Mouse (Mus musculus) E14TG2a.4 (cell line): Measurements from ENCODE around the gene Magi2.

Experiments used
- H3K27me3 ChIP-seq: 2 replicates; pipeline ENCODE4 v1.6.1; 2014; ENCODE audit warnings: low read length, control low read depth; ENCODE audit not compliant: insufficient read depth
- H3K36me3 ChIP-seq: 2 replicates; pipeline ENCODE4 v1.6.1; 2014; ENCODE audit warnings: low read length, control low read depth; ENCODE audit not compliant: insufficient read depth
- H3K4me1 ChIP-seq: replicated peaks from 2 replicates; pipeline ENCODE4 v1.6.1; 2014; ENCODE audit warnings: low read depth, low read length, control low read depth
- H3K4me3 ChIP-seq: replicated peaks from 2 replicates; pipeline ENCODE4 v1.5.1; 2014; ENCODE audit warnings: mild to moderate bottlenecking, low read length
- H3K9me3 ChIP-seq: 2 replicates; pipeline ENCODE4 v1.6.1; 2014; ENCODE audit warnings: low read length, control low read depth
- CTCF ChIP-seq: conservative IDR thresholded peaks from 2 replicates; pipeline ENCODE4 v1.5.1; 2014; ENCODE audit warnings: low read length
- NANOG ChIP-seq: IDR thresholded peaks from 2 replicates; pipeline ENCODE4 v1.6.1; 2014; ENCODE audit warnings: borderline replicate concordance, low read length, mixed read lengths
- POU5F1 ChIP-seq: IDR thresholded peaks from 2 replicates; pipeline ENCODE4 v1.6.1; 2014; ENCODE audit warnings: low read length, borderline replicate concordance

The Magi2 gene

DNA sequence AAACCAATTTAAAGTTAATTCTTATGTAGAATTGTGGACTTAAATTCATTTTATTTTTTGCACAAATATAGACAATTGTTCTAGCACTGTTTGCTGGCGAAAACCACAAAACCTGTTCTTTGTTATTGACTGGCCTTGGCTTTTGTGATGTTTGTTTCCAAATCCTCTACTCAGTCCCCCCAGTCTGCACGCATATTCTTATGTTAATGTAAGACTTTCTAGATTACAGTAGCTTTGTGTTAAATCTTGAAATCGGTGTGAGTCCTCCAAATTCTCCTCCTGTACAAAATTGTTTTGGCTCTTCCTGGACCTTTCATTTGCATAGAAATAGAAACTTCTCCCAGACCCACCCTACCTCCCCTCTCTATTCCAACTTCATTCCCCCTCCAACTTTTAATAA lies 1242.9 kb downstream of the Magi2 start:
- Histone ChIP-seq H3K4me3 (no peak overlapping the region), H3K4me1 (peaks cover 31% of the 10 kb centered on the region), H3K9me3 (peaks cover 37% of the 10 kb centered on the region), H3K27me3 (no peaks in the 10 kb centered on the region), H3K36me3 (no peaks in the 10 kb centered on the region; the same call in 1 of the 2 replicates)
- TF ChIP-seq POU5F1 (no peak), CTCF (no peak), NANOG (peak; percentile 41; the same call in 1 of the 2 replicates)

DNA sequence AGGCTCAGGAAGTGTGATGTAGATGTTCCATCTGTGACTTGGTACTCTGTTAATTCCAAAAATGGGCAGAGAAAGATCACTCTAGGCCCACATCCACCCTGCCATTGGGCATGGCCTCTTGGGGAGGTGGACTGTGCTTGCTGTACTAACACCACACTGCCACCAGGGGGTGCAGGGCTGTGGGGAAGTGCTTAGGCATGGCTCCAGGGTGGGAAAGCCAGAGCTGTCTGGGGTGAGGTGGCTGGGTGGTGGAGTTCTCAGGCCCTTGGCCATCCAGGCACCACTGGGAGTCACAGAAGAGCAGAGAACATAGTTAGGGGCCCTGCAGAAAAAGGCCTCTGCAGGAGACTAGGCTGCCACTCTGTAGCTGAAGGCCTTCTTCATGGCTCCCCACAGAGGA lies 1243.6 kb downstream of the Magi2 start:
- Histone ChIP-seq H3K4me1 (peaks cover 31% of the 10 kb centered on the region), H3K27me3 (no peaks in the 10 kb centered on the region), H3K9me3 (peaks cover 39% of the 10 kb centered on the region), H3K36me3 (no peaks in the 10 kb centered on the region; the same call in 1 of the 2 replicates), H3K4me3 (no peak overlapping the region)
- no peak for TF ChIP-seq NANOG
- peak; percentile 18 for TF ChIP-seq CTCF
- TF ChIP-seq POU5F1 = no peak

DNA sequence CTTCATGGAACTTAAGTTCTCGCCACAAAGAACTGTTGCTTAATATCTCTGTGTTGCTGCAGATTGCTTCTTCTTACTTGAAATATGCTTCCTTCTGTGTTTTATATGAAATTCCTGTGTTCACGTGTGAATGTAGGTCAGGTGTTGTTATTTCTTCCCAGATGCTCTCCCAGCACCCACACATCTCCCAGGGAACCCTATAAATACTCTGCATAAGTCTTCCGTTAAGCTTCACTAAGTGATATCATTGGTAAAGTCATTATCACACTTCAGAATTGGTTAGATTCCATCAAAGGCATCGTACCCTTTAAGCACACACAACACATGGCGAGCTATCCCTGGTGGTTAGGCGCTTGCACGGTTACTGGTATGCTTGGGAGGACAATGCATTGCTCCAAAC lies 1257.7 kb downstream of the Magi2 start:
- TF ChIP-seq NANOG = no peak
- TF ChIP-seq CTCF = no peak
- no peak for TF ChIP-seq POU5F1
- Histone ChIP-seq H3K9me3 (no peaks in the 10 kb centered on the region), H3K4me3 (no peak overlapping the region), H3K36me3 (no peaks in the 10 kb centered on the region), H3K4me1 (no peaks in the 10 kb centered on the region), H3K27me3 (no peaks in the 10 kb centered on the region)

DNA sequence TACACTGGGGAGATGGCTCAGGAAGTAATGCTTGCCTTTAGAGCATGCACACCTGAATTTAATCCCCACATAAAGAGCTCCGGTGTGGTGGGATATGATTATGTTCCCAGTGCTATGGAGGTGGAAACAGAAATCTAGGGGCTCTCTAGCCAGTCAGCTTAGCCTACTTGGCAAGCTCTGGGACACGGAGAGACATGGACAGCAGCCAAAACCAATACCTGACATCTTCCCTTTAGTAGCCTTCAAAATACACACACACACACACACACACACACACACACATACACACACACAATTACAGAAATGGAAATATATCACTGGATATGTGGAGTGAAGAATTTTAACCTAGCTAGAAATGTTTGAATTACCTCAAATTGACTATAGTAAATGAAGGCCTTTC lies 1265.1 kb downstream of the Magi2 start:
- H3K36me3 ChIP-seq = no peaks in the 10 kb centered on the region
- TF ChIP-seq POU5F1 (no peak), NANOG (no peak), CTCF (no peak)
- no peak overlapping the region for H3K4me3 ChIP-seq
- no peaks in the 10 kb centered on the region for H3K27me3 ChIP-seq
- no peaks in the 10 kb centered on the region for H3K9me3 ChIP-seq
- H3K4me1 ChIP-seq = no peaks in the 10 kb centered on the region

DNA sequence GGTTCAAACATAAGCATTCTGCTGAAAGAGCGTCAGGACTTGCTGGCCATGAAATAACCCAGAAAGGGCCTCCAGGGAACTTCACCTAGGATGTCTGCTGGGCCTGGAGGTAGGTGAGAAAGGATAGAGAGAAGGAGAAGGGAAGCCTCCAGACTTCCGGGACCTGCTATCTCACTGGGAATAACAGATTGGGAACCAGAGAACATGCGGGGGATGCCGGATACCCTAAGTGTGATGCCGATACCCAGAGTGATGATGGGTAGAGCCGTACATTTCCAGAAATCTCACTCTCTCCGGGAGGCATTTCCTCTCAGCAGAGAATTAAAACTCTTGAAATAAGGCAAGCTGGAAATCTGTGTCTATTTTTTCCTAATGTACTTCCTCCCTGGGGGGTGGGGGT lies 1265.8 kb downstream of the Magi2 start:
- TF ChIP-seq CTCF = no peak
- no peak for TF ChIP-seq NANOG
- TF ChIP-seq POU5F1 = no peak
- Histone ChIP-seq H3K27me3 (no peaks in the 10 kb centered on the region), H3K36me3 (no peaks in the 10 kb centered on the region), H3K4me3 (no peak overlapping the region), H3K9me3 (no peaks in the 10 kb centered on the region), H3K4me1 (no peaks in the 10 kb centered on the region)

DNA sequence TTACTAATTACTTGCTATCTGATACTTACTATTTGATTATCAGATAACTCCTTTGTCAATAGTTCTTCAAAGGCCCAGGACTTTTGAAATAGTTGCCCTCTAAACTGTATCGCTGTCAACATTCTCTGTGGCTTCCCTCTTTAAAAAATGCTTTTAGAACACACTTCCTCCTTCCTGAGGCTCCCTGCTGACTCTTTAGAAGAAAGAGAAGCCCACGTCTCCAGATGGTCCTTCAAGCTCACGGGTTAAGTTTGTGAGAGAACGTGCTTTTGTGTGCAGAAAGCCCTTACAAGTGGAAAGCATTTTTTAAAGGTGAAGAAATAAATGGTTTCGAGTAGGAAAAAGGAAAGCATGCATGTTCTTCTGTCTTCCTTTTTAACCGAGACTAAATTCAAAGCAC lies 1267.2 kb downstream of the Magi2 start:
- no peaks in the 10 kb centered on the region for H3K27me3 ChIP-seq
- H3K4me1 ChIP-seq = no peaks in the 10 kb centered on the region
- H3K9me3 ChIP-seq = no peaks in the 10 kb centered on the region
- no peaks in the 10 kb centered on the region for H3K36me3 ChIP-seq
- H3K4me3 ChIP-seq = no peak overlapping the region
- TF ChIP-seq CTCF = no peak
- TF ChIP-seq POU5F1 = no peak
- no peak for TF ChIP-seq NANOG

DNA sequence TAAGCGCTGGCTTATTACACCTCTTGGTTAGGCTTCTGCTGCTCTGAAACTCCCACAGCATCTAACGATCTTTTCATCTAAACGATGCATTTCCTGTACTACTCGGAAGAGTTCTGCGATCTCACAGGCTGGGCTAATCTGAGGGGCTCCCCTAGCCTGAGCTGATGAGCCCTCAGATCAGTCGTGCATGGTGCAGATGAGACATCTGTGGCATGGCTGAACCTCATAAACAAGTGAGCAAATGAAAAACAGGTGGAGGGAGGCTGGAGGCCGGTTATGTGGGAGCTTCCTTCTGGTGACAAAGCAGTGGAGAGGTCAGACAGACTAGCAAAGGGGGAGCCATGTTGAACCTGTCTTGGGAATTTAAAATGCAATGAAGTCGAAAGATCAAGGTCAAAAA lies 1270.1 kb downstream of the Magi2 start:
- Histone ChIP-seq H3K9me3 (no peaks in the 10 kb centered on the region), H3K4me3 (no peak overlapping the region), H3K27me3 (no peaks in the 10 kb centered on the region), H3K4me1 (no peaks in the 10 kb centered on the region), H3K36me3 (no peaks in the 10 kb centered on the region)
- TF ChIP-seq POU5F1 = no peak
- TF ChIP-seq CTCF = no peak
- TF ChIP-seq NANOG = no peak

DNA sequence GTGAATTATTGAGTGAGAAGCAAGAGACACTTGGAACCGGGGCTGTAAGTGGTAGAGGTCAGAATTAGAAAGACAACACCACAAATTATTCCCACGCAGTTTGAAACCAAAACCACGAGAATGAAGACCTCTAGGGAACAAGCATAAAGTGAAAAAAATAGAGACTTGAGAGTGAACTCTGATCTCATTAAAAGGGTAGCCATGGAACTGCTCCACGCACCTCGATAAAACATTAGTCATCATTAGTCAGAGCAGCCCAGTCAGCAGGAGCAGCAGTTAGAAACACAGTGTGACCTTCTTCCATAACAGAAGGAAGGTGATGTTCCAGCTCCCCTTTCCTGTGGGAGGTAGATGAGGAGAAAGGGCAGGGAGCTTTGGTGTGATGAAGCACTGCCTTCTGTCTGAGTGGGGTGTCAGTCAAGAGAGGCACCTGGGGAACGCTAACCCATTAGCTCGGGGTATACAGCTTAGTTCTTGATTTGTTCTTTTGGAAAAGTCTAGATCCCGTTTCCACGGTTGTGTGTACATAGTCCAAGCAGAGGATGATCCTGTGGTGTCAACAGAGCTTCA lies 1272.3 kb downstream of the Magi2 start:
- no peaks in the 10 kb centered on the region for H3K36me3 ChIP-seq
- TF ChIP-seq POU5F1 = no peak
- peak; percentile 47; the same call in 1 of the 2 replicates for TF ChIP-seq NANOG
- no peak for TF ChIP-seq CTCF
- no peaks in the 10 kb centered on the region for H3K4me1 ChIP-seq
- H3K9me3 ChIP-seq = no peaks in the 10 kb centered on the region
- no peaks in the 10 kb centered on the region for H3K27me3 ChIP-seq
- no peak overlapping the region for H3K4me3 ChIP-seq

DNA sequence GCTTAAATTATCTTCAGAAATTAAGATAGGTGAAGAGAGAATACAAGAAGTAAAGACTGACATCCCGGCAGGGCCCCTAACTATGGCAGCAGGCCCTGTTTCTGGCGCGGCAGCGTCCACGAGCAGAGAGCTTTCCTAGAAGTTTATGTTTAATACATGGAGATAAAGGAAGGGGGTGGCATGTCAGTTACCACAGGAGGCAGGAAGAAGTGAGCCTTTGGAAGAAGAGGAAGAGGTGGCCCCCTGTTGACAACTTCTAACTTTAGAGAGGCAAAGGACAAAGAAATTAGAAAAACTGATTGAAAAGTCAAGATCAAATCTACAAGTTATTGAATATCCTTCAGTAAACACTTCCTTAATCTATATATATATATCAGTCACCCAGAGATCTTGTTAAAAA lies 1281.8 kb downstream of the Magi2 start:
- H3K4me3 ChIP-seq = no peak overlapping the region
- no peaks in the 10 kb centered on the region for H3K27me3 ChIP-seq
- no peaks in the 10 kb centered on the region for H3K36me3 ChIP-seq
- no peaks in the 10 kb centered on the region for H3K9me3 ChIP-seq
- TF ChIP-seq NANOG = no peak
- no peak for TF ChIP-seq CTCF
- TF ChIP-seq POU5F1 = no peak
- peaks cover 8% of the 10 kb centered on the region for H3K4me1 ChIP-seq
